Mouse (Mus musculus) cerebellum, adult 9-10 months (tissue): ENCODE measurements at regions not wholly inside any gene's neighbourhood (a gene's known extent, or its start where the extent isn't known, plus 50 kb on each side); places are given as distances from the start of the nearest gene placed in this dataset.

Source experiments
- DNase-seq: peaks from one replicate; pipeline ENCODE4 v3.0.0; 2022

DNA sequence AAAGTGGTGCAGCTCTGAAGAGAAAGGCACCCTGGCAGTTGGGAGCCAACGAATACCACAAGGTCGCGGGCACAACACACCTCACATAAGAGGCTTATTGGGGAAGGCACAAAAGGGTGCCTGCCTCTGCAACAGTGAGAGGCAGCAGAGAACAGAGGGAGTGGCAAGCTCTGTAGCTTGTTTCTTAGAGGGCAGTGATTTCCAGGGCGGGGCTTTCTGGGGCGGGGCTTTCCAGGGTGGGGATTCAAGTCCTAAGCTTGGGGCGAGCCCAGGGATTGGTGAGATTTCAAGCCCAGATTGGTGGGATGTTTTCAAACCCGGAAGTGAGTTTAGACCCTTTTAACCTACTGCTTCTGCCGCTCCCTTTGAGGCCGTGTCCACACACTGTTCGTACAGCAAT lies 435.8 kb upstream of the Kcnab2 start:
- no peak for DNase-seq

DNA sequence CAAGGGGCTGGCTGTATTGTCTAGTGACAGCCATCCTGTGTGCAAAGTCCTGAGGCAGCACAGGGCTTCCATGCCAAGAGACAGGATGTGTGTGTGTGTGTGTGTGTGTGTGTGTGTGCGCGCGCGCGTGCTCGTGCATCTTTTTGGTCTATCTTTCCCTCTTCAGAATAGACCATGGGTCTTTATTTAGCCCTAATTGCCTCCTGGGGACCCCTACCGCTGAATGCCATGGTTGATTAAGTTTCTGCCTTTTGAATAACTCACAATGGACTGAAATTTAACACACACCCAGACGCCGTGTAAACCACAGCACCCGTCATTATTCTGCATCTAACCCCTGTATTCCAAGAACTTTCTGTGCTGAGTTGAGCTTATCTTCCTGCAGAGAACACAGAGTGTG lies 435.2 kb upstream of the Kcnab2 start:
- no peak for DNase-seq

DNA sequence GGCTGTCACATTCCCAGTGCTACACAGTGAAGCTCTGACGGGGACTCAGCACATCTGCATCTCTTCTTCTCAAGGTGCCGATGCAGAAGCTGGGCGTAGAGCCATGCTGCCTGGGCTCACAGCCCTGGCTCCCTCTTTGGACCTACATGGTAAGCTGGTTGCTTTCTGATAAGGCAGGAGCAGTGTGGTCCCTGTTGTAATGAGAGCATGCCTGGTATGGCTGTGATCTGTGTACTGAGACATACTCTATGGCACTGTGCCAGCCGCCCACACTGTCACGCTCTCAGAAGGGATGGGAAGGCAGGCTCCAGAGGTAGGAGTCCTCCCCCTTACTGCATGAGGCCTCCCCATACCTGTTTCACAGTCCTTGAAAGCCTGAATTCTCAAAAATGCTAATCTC lies 430.6 kb upstream of the Kcnab2 start:
- DNase-seq = no peak

DNA sequence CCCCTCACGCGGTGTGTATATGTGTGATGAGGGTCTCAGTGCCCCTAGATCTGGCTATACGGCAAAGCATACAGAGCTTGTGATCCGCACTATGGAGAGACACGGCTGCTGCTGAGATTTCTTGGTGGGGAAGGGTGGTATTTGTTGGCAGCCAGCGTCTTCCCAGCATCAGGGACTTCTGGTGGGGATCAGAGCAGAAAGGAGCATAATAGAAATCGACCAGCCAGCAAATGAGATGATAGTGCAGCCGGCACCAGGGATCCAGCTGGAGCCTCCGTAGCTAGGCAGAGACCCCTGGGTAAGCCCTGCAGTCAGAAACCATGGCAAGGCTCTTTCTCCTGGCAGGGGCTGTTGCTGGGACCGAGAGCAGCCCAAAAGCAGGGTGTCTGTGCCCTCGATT lies 425.2 kb upstream of the Kcnab2 start:
- no peak for DNase-seq

DNA sequence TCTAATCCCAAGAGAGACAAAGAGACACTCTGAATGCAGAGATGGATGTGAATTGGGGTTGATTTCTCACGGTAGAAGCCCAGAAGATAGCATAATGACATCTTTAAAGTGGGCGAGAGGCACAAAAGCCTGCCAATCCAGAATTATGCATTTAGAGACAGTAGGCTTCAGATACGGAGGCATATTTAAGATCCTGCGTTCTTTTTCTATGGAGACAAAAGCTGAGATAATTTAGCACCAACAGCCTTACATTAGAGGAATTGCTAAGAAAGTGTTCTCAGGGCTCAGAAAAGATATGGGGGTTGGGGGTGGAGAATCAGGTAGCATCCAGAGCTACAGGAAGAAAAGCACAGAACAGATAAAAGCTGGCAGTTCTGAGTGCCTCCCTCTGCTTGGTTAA lies 422.4 kb upstream of the Kcnab2 start:
- no peak for DNase-seq

DNA sequence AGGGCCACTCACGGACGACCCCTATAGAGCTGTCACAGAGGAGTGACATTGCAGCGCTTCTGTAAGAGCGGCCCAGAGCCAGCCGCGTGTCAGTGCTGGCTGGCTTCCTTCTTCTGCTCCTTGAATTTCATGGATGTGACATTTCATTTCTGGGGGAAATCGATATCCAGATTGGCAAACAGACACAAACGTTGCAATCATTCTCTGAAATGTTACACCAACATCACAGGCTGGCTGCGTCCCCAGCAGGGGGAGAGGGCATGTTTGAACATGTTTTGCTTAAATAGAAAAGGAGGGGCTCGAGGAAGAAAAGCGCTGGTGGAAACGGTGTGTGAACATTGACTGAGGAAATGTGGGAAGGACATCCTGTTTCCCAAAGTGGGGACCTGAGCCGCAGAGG lies 417.4 kb upstream of the Kcnab2 start:
- DNase-seq = no peak

DNA sequence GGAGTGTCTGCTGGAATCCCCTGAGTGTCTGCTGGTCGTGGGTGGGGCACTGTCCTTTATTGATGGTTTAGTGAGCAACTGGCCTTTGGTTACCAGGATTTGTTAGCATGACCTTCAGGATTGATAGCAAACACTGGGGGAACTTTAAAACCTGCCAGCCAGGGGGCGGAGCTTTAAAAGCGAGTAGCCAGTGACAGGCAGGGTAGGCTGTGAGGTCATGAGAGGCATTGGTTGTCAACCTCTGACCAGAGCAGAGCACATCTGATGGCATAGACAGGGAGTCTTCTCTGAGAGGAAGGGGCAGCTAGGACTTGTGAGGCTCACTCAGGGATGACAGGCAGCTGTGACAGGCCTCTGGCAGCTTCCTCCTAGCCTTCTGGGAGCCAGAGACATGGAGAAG lies 415.3 kb upstream of the Kcnab2 start:
- no peak for DNase-seq

DNA sequence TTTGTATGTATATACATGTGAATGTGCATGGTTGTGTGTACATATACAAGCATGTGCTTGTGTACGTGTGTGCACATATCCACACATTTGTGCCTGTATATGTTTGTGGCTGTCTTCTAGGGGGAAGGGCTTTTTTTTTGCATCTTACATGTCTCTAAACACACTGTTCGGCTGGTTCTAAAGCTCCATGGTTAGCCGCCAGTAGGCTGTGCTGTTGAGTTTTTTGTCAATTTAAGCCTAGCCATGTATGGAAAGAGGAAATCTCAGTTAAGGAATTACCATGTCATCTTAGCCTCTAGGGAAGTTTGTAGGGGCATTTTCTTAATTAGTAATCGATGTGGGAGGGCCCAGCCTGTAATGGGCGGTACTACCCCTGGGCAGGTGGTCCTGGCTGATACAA lies 411.5 kb upstream of the Kcnab2 start:
- no peak for DNase-seq

DNA sequence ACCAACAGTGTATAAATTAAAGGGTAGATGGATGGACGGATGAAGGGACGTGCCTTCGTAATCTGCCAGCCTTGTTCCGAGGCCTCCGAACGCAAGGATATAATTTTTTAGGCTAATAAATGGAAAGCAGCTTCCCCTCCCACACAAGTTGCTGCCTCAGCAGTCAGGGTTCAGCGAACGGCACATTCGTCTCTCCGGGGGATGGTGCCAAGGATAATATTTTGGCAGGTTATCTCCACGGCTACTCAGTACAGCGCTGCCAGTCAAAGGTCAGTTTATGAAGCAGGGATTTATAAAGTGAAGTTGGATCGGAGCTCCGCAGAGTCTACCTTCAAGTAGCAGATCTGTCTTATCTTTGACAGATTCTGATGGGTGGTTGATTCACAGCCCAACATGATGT lies 410.6 kb upstream of the Kcnab2 start:
- no peak for DNase-seq

DNA sequence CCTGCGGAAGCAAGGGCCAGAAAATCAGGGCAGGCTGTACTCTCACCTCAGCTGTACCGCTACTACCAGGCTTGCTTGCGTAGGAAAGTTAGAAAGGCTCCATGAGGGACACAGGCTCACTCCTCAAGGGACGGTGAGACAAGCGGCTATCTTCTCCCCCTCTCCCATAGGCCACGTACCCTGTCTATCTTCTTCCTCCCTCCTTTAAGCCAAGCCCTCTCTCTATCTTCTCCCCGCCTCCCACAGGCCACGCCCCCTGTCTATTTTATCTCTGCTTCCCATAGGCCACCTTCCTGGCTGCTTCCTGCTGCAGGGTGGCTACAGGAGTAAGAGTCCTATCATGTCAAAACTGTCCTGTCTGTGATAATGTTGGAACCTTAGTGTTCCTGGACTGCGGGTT lies 409.1 kb upstream of the Kcnab2 start:
- no peak for DNase-seq

DNA sequence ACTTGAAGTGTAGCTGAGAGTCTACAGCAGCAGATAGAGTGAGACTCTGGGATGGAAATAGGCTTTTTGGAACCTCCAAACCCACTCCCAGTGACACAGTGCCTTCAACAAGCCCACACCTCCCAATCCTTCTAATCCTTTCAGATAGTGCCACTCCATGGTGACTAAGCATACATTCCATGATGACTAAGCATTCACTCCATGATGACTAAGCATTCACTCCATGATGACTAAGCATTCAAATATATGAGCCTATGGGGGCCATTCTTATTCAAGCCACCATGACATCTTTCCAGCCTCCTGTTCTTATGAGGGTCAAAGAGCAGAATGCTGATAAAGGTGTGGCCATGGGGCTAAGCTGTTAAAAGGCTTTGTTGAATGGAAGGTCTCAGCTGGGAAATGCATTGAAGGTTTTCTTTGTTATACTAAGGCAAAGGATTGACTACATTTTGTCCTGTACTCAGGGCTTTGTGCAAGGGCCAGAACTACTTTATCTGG lies 403.8 kb upstream of the Kcnab2 start:
- no peak for DNase-seq

DNA sequence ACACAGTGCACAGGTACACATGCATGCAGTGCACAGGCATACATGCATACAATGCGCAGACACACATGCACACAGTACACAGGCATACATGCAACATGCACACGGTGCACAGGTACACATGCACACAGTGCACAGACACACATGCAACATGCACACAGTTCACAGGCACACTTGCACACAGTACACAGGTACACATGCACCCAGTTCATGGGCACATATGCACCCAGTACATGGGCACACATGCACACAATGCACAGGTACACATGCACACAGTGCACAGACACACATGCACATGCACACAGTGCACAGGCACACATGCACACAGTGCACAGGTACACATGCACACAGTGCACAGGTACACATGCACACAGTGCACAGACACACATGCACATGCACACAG lies 402.7 kb upstream of the Kcnab2 start:
- no peak for DNase-seq

DNA sequence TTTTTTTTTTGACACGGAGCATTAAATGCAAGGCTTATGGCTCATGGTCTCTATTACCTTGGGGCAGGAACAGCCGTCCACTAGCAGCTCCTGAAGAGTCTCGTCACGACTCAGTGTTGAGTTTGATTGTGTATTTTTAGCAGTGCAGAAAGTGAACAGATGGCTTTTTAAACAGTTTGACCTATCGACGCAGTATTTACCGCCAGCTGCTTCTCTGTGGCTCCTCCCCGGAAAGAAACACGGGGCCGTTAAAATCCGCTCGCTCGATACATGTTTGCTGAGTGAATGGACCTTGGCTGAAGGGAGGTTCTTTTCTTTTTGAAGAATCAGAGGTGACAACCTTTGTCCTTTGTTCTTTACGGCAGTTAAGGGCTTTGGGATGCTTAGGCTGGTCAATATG lies 401.3 kb upstream of the Kcnab2 start:
- DNase-seq = no peak

DNA sequence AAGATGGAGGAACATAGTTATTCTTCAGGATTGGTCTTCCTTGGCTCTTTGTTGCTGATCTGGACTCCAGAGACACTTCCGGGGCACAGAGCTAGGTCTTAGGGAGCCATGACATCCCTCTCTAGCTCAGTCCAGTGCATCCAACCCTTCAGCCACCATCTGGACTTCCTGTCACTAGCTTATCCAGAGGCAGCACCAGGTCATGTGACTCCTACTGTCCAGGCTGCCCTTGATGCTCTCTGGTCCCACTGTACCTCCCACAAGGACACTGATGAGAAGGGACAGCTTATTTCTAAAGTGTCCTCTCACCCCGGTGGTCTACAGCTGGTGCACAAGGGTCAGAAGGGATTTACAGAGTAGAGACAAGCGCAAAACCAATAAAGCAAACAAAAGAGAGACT lies 400.7 kb upstream of the Kcnab2 start:
- DNase-seq = no peak

DNA sequence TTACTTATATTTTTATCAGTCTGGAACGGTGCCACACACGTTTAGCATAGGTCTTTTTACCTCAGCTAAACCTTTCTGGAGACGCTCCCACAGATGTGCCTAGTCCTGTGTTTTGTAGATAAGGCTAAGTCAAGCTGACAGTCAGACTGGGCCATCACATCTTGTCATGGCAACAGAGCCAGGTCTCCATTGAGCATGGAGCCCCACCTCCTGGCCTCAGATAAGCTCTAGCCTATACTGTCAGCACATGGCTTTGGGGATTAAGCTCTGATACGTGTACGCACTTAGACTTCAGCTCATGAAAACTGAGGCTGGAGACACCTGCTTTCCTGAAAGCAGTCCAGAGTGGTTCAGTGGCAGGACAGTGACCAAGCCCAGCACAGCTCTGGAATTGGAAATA lies 392.4 kb upstream of the Kcnab2 start:
- no peak for DNase-seq

DNA sequence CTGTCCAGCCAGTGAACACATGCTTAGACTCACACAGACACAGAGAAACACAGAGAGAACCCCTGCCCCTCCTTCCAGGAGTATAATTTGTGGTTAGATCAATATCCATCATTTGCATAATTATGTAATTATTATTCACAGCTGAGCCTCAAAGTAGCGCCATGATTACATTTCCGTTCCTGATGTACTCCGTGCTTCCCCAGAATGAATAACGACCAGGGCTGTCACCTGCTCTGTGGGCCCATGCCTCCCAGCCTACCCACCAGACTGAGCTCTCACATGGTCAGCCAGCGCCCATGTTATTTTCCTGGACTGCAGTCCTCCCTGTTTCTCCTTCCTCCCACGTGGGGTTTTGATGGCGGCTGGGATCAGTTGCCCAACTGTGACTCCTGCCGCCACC lies 388.2 kb upstream of the Kcnab2 start:
- no peak for DNase-seq

DNA sequence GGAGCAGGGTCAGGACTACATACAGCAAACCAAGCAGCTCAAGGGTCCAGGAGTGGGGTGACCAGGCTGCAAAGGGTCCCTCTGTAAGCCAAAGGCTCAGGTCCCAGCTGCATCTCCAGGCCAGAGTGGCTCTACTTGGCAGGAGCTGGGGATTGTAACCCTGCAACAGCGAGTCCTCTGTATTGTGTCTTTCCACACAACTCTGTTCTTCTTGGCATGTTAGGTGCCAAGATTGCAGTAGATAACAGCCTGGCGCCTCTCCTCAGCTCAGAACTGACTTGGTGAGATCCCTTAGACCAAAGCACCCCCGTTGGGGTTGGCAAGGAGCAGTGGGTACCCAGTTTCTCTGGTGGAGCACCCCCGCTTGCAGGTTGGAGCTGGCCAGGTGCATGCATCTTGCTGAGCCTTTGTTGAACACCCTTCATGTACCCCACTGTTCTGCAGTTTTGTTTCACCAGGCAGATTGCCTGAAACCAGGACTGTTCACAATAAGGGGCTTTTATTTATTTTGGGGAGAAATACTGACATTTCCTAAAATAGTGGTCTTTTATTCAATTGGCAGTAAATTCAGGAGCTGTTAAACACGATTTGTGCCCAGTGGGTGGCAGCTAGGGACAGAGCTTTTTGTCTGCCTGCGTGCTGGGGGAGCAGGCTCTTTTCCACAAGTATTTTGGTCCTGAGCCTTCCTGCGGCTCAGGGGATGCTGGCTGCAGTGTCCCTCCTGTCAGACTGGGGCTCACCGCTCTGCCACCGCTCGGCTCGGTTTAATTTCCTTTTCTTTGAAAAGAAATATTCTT lies 385.3 kb upstream of the Kcnab2 start:
- no peak for DNase-seq

DNA sequence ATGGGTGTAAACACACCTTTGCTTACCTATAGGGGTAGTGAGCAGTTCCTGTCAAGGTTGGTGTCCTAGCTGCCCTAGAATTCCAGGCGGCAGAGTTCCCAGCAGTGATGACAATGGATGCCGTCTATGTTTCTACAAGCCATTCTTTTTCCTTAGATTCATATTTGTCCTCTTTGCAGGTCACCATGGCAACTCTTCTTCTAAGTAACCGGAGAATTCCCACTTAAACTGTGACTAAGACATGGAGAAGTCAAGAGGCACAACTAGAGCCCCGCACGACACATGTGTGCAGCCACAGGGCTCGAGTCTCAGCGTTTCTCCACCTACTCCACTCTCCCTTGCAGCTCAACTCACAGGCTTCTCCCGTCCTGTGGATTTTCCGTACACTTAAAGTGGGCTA lies 381.5 kb upstream of the Kcnab2 start:
- DNase-seq = no peak

DNA sequence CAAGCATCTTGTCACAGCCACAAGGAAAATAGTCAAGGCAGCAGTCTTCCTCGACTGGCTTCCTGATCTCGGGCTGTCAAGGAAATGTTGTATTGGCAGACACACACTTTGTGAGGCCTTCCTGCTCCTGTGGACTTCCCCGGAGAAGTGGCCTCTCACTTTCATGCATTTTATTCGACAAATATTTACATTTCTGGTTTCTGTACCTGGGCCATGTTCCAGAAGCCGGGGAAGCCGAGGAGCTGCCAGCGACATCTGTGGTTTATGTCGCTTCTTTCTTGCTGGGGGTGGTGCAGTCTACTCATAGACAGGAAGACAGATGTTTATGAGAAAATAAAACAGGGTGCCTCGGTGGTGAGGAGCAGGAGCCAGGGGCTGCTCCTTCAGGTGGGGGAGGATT lies 372.5 kb upstream of the Kcnab2 start:
- DNase-seq = no peak

DNA sequence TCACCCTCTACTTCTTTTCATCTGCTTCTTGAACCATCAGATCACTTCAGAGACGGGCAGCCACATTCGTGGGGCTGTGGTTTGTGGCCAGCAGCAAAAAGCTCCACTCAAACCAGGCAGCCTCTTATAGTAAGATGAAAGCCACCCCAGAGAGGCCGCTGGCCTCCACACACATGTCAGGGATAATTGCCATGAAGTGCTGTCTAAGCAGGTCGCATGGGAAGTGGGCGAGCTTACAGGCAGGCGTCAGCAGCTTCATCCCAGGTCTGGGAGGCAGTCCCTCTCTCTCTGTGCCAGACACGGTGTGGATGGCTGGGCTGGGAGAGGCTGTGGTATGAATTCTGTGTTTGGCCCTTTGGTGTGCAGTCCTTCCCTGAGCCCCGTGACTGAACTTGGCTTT lies 358.4 kb upstream of the Kcnab2 start:
- no peak for DNase-seq

DNA sequence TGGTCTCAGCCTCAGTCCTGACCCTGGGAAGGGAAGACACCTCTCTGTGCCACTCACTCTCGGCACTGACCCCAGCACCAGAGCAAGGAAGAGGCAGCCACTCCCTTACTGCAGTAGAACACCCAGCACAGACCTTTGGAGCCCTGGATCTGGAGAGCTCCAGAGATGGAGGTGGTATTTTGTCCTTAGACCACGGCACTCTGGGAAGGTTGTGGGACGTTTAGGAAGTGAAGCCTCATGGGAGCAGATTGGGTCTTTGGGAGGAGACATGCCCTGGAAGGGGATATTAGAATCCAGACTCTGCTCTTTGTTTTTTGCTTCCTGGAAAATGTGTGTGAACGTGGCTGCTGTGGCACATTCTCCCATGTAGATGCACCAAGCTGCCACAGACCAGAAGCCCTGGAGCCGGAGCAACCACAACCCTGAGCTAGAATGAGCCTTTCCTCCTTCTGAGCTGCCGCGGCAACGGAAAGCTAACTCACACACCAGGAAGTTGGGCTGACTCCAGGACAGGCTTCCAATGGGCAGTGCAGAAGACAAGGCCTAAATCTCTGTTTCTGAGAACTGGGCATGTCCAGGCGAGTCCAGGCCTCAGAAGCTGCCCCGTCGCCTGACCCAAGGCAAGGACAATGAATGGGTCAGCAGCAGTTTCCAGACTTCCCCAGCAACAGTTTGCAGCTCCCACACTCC lies 356.9 kb upstream of the Kcnab2 start:
- DNase-seq = no peak

DNA sequence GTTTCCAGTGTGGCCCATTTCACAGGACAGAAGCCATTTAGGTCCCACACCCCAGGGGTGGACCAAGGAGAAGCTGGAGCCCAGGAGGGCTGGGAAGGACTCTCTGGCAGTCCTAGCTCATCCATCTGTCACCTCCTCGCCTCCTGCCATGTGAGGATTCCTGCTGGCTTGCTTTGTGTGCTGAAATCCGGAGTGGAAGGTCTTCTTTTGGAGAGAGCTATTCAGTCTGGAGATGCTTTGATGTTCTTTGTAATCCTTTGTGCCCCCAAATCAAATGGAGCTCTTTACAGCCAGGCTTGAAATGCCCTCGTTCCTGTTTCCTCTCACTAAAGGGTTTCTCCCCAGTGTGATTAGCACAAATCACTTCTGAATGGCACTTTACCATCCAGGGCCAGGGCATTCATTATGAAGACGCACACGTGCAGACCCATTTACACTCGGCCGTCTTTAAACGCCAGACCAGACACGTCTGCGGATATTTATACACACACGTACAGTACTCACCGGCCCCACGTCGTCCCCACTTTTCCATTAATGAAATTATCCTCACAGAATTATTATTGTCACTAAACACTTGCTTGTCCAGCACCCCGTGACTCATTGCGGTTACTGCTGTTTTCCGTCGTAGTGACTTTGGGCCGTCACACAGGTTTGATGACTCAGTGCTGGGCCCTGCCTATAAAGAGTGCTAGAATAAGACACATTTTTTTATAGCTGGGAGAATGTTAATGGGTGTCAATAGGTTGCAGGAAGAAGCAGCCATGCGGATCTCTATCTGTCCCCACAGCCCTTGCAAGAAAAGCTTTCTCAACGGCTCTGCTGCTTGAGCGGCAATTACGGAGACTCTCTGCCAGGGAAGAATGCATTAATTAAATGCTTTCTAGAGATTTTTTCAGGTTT lies 356.0 kb upstream of the Kcnab2 start:
- DNase-seq = peak; percentile 21

DNA sequence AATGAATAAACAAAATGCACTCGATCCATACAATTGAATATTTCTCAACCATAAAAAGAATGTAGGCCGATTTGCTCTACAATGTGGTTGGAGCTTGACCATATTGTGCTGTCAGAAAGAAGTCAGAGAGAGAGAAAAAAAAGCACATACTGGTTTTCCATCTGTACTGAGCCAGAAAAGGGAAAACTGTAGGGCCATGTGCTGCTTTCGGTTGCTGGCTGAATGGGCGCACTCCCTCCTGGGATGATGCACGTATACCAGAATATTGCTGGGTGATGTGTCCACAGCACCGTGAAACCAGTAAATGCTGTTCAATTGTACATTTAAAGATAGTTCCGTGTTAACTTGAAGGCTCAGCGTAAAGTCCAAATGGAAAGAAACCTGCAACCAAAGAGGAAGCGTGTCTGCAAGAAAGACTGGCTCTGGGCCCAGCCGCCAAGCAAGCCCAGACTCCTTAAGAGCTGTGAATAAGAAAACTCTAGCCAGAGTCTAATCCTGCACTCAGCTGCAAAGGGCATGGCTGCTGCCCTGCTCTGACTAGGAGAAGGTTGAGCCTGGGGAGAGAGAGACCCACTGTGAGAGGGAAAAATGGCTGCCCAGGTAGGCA lies 355.2 kb upstream of the Kcnab2 start:
- no peak for DNase-seq
